Mouse (Mus musculus) heart, adult 2 months (tissue): ENCODE data around the gene Igsf9. TPM values are rescaled to one million over a fixed set of nuclear protein-coding genes. Genes with fewer than 3 reads are reported as not detected.

Source experiments
- DNase-seq, 2 experiments: peaks; one replicate each; pipeline ENCODE4 v3.0.0; 2021
- H3K27ac ChIP-seq: fragments of 200-600 bp; 2 replicates; pipeline ENCODE4 v1.8.1; 2022
- H3K27me3 ChIP-seq: fragments of 200-500 bp; 2 replicates; pipeline ENCODE4 v1.6.1; 2012; ENCODE audit warnings: mild to moderate bottlenecking, low read length, inconsistent platforms, mixed read lengths; ENCODE audit not compliant: control insufficient read depth, insufficient read depth
- H3K36me3 ChIP-seq: fragments of 200-500 bp; 2 replicates; pipeline ENCODE4 v1.6.1; 2012; ENCODE audit warnings: low read length, inconsistent platforms; ENCODE audit not compliant: control insufficient read depth, insufficient read depth
- H3K4me1 ChIP-seq: fragments of 200-500 bp; 2 replicates; pipeline ENCODE4 v1.6.1; 2011; ENCODE audit warnings: low read length; ENCODE audit not compliant: control insufficient read depth, insufficient read depth
- H3K4me3 ChIP-seq: fragments of 200-600 bp; 2 replicates; pipeline ENCODE4 v1.8.1; 2022
- H3K79me2 ChIP-seq: fragments of 200-500 bp; replicated peaks from 2 replicates; pipeline ENCODE4 v1.6.1; 2012; ENCODE audit warnings: mild to moderate bottlenecking, inconsistent platforms, low read length, moderate library complexity, mixed read lengths; ENCODE audit not compliant: control insufficient read depth, insufficient read depth
- H3K9ac ChIP-seq: fragments of 200-500 bp; 2 replicates; pipeline ENCODE4 v1.6.1; 2012; ENCODE audit warnings: low read depth, mild to moderate bottlenecking, control low read depth, inconsistent platforms, low read length, mixed read lengths
- CTCF ChIP-seq: fragments of 200-600 bp; IDR thresholded peaks from 2 replicates; pipeline ENCODE4 v1.8.1; 2022; ENCODE audit warnings: antibody characterized with exemption, mild to moderate bottlenecking, moderate library complexity
- EP300 ChIP-seq: fragments of 200-500 bp; IDR thresholded peaks from 2 replicates; pipeline ENCODE4 v1.6.1; 2011; ENCODE audit warnings: low read depth, low read length, control low read depth; ENCODE audit not compliant: insufficient read depth
- POLR2A ChIP-seq: fragments of 200-500 bp; IDR thresholded peaks from 2 replicates; pipeline ENCODE4 v1.6.1; 2011; ENCODE audit warnings: mild to moderate bottlenecking, low read depth, low read length, control low read depth; ENCODE audit not compliant: insufficient read depth
- WGBS: fragments of 180-500 bp; shearing (Covaris S2); methylation state at CpG from one replicate; pipeline ENCODE4 v1.1.7; 2018; 5-methylcytosine and 5-hydroxymethylcytosine counted together
- intact Hi-C: fragments of 180-260 bp; cut with DNase I; formaldehyde crosslinking; loops from one replicate; pipeline ENCODE4 v1.15.1; 2025
- polyA plus RNA-seq: library from polyadenylated mRNA; depleted of rRNA; stranded (reverse); fragments of >200 nt; gene quantifications from 2 replicates; pipeline ENCODE4 v1.2.3, GENCODE M21; 2012
- total RNA-seq, 2 experiments: library from RNA; stranded (reverse); gene quantifications; 2 replicates each; pipeline ENCODE4 v1.2.3; 2021

The Igsf9 gene
- total and polyA plus RNA-seq, 3 experiments: 0.36 to 3.8 (median 0.47) TPM

GRCm38 (mm10) chr1:172513525-172514212 is 32.1 kb downstream of the Igsf9 start:
- peak; percentile 81 to 92 for DNase-seq
- intact Hi-C loops: loop anchor here (1.0 to 10.0 kb wide), 2 partner anchors 12 to 289 kb away; no protein-coding TSS in a partner anchor
- Histone ChIP-seq H3K79me2 (no peaks in the 10 kb centered on the region), H3K4me1 (peaks cover 27% of the 10 kb centered on the region), H3K27me3 (no peaks in the 10 kb centered on the region), H3K36me3 (peaks cover 8% of the 10 kb centered on the region; the same call in 1 of the 2 replicates), H3K9ac (no peak overlapping the region), H3K27ac (peak overlapping the region; percentile 67), H3K4me3 (0 out of 2 replicates have a peak overlapping the region, but pooled peaks have one; percentile 15)
- 11% methylated on average over 17 of the region's 17 CpGs for WGBS
- TF ChIP-seq CTCF (no peak), EP300 (peak; percentile 94)

DNA sequence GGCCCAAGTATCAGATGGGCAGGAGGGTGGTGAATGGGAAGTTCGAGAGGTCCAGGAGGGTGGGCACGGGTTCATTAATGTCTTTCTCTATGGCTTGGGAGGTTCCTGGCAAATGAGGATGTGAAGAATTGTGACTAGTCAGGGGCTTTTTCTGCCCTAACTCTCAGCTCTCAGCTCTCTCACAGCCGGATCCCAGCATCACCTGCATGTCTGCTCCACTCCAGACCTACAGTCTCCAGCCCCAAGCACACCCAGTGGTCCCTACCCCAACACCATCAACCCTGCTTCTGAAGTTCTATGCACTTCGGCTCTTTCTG is 32.6 kb downstream of the Igsf9 start:
- TF ChIP-seq POLR2A (0 out of 2 replicates have a peak, but pooled peaks have one; percentile 41), CTCF (no peak)
- Histone ChIP-seq H3K79me2 (no peaks in the 10 kb centered on the region), H3K27me3 (no peaks in the 10 kb centered on the region), H3K4me3 (no peak overlapping the region), H3K4me1 (peaks cover 27% of the 10 kb centered on the region), H3K27ac (peak overlapping the region; percentile 67), H3K36me3 (peaks cover 8% of the 10 kb centered on the region; the same call in 1 of the 2 replicates), H3K9ac (no peak overlapping the region)
- intact Hi-C loops: loop anchor here (10.0 kb wide), 1 partner anchor 289 kb away; no protein-coding TSS in a partner anchor
- DNase-seq: no peak
- 16% methylated on average over 4 of the region's 4 CpGs for WGBS

DNA sequence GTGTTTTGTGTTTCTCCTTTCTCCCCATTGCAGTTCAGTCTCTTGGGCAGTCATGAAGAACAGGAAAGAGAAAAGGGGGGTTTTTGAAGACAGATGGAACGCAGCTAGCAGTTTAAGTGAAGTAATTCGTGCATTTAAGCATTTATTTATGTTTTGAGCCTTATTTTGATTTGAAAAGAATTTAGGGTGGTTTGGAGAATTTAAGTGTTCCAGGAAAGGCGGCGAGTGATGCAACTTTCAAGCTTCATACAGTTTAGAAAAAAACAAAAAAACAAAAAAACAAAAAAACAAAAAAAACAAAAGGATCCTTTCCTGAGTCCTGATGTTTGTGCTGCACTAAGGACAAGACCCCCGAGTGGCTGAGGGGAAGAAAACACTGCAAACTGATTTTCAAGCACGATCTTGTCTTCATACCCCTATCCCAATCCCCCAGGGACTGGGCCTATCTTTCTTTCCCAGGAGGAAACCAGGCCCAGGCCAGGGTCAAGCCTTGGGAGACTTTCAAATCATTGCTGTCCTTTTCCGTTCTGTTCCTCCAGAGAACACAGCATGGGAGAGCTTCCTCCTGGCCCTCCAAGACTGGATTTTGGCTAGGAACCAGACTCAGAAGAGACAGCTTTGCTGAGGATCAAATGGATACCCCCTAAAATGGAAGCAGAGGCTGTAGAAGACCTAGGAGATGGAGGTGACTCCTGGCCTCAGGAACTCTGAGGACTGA is 33.1 kb downstream of the Igsf9 start:
- 49% methylated on average over 7 of the region's 7 CpGs for WGBS
- H3K4me3 ChIP-seq: no peak overlapping the region
- peak in 1 of 2 experiments; percentile 56 for DNase-seq
- H3K27ac ChIP-seq: peak overlapping the region; percentile 67
- H3K27me3 ChIP-seq: no peaks in the 10 kb centered on the region; the same call in 1 of the 2 replicates
- intact Hi-C loops: loop anchor here (10.0 kb wide), 1 partner anchor 290 kb away; no protein-coding TSS in a partner anchor
- H3K36me3 ChIP-seq: peaks cover 8% of the 10 kb centered on the region; the same call in 1 of the 2 replicates
- TF ChIP-seq POLR2A: 0 out of 2 replicates have a peak, but pooled peaks have one; percentile 31
- TF ChIP-seq CTCF: no peak
- peak; percentile 31; the same call in 1 of the 2 replicates for TF ChIP-seq EP300
- H3K79me2 ChIP-seq: no peaks in the 10 kb centered on the region
- H3K4me1 ChIP-seq: peaks cover 27% of the 10 kb centered on the region
- H3K9ac ChIP-seq: no peak overlapping the region

DNA sequence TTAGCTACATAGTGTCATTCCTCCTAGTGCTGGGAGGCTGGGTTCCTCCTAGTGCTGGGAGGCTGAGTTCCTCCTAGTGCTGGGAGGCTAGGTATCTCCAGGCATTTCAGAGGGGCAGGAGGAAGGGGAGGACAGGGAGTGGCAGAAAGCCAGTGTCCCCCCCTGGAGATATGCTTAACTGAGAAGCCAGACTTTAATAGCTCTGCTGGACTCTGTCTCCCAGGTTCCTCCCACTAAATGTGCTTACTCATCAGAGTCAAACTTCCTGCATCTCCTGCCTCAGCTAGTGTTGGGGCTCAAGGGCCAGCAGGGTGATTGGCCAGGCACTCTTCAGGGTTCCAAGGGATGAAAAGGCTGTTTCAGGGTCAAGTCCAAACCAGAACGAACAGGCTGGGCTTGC is 33.8 kb downstream of the Igsf9 start:
- Histone ChIP-seq H3K36me3 (peaks cover 10% of the 10 kb centered on the region; the same call in 1 of the 2 replicates), H3K4me1 (peaks cover 29% of the 10 kb centered on the region), H3K79me2 (no peaks in the 10 kb centered on the region), H3K27ac (peak overlapping the region; percentile 67), H3K4me3 (no peak overlapping the region), H3K27me3 (no peaks in the 10 kb centered on the region; the same call in 1 of the 2 replicates), H3K9ac (no peak overlapping the region)
- intact Hi-C loops: loop anchor here (10.0 kb wide), 1 partner anchor 291 kb away; no protein-coding TSS in a partner anchor
- DNase-seq: peak in 1 of 2 experiments; percentile 44
- WGBS: 69% methylated on average over 1 of the region's 1 CpGs
- TF ChIP-seq CTCF (no peak), EP300 (no peak), POLR2A (no peak)

- no peaks in the 10 kb centered on the region; the same call in 1 of the 2 replicates for H3K27me3 ChIP-seq
- WGBS: 80% methylated on average over 4 of the region's 4 CpGs
- DNase-seq: no peak
- H3K4me1 ChIP-seq: peaks cover 32% of the 10 kb centered on the region
- TF ChIP-seq EP300 (no peak), CTCF (peak; percentile 71), POLR2A (no peak)
- no peak overlapping the region for H3K4me3 ChIP-seq
- H3K79me2 ChIP-seq: no peaks in the 10 kb centered on the region
- no peak overlapping the region for H3K27ac ChIP-seq
- no peak overlapping the region for H3K9ac ChIP-seq
- intact Hi-C loops: loop anchor here (10.0 kb wide), 1 partner anchor 293 kb away; no protein-coding TSS in a partner anchor
- H3K36me3 ChIP-seq: peaks cover 10% of the 10 kb centered on the region; the same call in 1 of the 2 replicates
Measured at GRCm38 (mm10) chr1:172518013-172518412, 36.4 kb downstream of the Igsf9 start.
